Mouse (Mus musculus) layer of hippocampus, adult 9-10 months (tissue): ENCODE results near the gene Ift140.
"Not testable (repeated sequence)": the region's sequence is repeated elsewhere in the genome, so short reads cannot be mapped to it uniquely, and the experiment has no call there.

ENCODE experiments used
- DNase-seq: peaks from one replicate; pipeline ENCODE4 v3.0.0; 2022; ENCODE audit warnings: low spot score

The Ift140 gene

DNA sequence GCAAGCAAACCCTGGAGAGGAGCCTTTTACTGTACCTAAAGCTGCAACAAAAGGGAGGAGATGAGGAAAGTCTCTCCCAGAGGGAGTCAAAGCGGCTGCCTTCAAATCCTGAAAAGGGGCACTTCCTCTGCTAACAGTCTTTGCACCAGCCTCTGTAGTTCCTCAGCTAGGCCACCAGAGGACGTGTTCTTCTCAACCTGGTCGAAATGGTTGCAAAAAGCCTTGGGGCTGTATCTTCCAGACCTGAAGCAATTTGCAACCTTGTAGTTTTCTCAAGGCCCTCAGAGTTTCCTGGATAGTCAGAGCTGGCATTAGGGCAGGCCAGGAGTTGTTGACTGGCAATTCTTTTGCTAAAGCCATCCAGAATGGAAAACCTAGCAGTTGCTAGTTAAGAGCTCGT is 101.4 kb downstream of the Ift140 start:
- no peak for DNase-seq

DNA sequence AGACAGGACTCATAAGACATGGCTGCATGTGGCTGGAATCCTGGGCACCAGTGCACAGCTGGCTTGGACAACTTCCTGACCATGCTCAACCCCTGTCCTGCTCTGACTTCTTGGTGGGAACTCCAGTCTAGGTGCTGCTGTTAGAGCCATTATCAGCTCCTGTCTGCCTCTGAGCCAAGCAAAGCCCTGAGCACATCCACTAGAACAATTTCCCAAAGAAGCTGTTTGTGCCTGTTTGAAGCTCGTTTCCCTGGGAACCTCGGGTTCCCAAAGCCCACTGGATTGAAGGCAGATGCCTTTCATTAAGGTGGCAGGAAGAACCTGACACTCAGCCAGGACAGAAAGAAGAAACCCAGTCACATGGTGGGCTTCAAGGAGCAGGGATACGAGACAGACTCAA is 104.5 kb downstream of the Ift140 start, which contains the start of gene Ptx4:
Ptx4 (plus strand) TSS at position 355 of the 400 bp plus-strand sequence.
- DNase-seq = no peak

DNA sequence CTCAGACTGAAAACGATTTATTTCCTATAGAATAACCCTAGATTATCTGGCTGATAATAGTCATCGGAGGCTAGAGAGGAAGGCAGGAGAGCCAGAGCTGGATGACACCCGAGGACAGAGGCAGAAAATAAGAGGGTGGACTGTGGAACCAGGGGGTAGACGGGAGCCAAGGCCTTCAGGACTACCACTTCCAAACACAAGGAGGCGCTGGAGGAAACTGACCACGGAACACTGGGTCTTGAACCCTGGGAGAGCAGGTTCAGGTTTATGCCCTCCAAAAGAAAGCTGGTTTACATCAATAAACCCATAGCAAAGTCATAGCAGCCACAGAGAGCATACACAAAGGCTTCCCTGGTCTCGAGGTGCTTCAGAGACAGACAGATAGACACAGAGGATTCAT is 108.1 kb downstream of the Ift140 start:
- no peak for DNase-seq

DNA sequence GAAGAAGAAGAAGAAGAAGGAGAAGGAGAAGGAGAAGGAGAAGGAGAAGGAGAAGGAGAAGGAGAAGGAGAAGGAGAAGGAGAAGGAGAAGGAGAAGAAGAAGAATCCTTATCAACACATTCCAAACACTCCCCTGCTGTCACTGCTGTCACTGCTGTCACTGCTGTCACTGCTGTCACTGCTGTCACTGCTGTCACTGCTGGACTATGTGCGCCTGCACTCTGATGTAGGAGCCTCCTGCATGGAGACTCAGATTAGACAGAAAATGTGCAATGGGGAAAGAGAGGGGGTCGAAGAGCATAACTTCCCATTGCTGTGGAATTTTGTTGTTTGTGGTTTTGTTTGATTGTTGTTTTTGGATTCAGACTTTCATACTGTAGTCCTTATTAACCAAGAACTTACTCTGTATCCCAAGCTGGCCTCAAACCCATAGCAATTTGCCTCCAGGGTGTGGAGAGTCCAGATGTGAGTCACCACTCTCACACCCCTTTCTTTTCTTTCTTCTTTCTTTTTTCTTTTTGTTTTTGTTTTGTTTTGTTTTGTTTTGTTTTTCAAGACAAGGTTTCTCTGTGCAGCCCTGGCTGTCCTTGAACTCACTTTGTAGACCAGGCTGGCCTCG is 109.7 kb downstream of the Ift140 start:
- not testable (repeated sequence) for DNase-seq

DNA sequence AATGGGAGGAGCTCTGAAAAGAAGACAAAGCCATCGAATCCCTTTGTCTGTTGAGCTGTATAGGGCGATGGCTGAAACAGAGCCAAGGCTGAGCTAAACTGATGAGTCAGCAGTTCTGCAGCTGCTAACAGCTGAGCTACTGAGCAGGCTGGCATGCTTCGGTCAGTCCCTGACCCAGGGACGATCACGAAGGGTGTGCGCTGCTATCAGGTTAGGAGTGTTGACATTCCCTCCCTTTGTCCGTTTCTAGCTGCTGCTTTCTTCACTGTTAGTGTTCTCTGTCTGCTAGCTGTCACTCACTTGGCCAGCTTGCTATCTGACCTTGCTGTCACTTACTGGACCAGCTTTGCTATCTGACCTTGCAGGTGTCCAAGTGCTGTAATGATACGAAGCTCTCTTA is 111.2 kb downstream of the Ift140 start:
- no peak for DNase-seq

- no peak for DNase-seq
These were observed 111.8 kb downstream of the Ift140 start for GRCm38 (mm10) chr17:25127681-25128080.

- DNase-seq = no peak
These were observed 114.2 kb downstream of the Ift140 start for GRCm38 (mm10) chr17:25130060-25130459.

- peak; percentile 84 for DNase-seq
These were observed 117.4 kb downstream of the Ift140 start, which contains the start of gene Clcn7 for GRCm38 (mm10) chr17:25133275-25133698. Gene Clcn7 (plus strand): TSS chr17:25133391.

GRCm38 (mm10) chr17:25135622-25136021 is 119.7 kb downstream of the Ift140 start:
- no peak for DNase-seq

DNA sequence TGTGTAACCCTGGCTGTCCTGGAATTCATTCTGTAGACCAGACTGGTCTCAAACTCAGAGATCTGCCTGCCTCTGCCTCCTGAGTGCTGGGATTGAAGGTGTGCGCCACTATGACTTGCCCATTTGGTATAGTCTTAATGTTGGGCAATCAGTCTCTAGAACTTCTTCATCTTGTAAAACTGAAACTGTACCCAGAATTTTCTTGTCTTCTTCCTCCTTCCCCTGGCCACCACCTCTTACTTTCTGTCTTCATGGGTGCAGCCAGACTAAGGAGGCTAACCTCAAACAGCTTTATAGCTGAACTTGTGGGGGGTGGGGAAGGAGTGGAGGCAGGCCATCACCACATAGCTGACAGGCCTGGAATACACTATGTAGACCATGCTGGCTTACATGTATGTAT is 122.9 kb downstream of the Ift140 start:
- DNase-seq = no peak

GRCm38 (mm10) chr17:25139960-25140359 is 124.1 kb downstream of the Ift140 start:
- no peak for DNase-seq
